Mouse (Mus musculus): Measurements from ENCODE around the gene Ccdc162.

Gene Ccdc162

GRCm38 (mm10) chr10:41635276-41636033 is 81.0 kb downstream of the Ccdc162 start:
- no peak for DNase-seq (ENCODE audit: low spot score)

- DNase-seq (ENCODE audit: low spot score): no peak
Measured at GRCm38 (mm10) chr10:41633801-41634200, 82.6 kb downstream of the Ccdc162 start.

- no peak for DNase-seq (ENCODE audit: low spot score)
Measured at GRCm38 (mm10) chr10:41632062-41632461, 84.4 kb downstream of the Ccdc162 start.

- no peak for DNase-seq (ENCODE audit: low spot score)
Measured at GRCm38 (mm10) chr10:41626996-41627395, 89.4 kb downstream of the Ccdc162 start.

- DNase-seq (ENCODE audit: low spot score): no peak
Measured at GRCm38 (mm10) chr10:41619988-41620387, 96.4 kb downstream of the Ccdc162 start.

- DNase-seq (ENCODE audit: low spot score): no peak
Measured at GRCm38 (mm10) chr10:41615487-41615886, 100.9 kb downstream of the Ccdc162 start.

GRCm38 (mm10) chr10:41611941-41612340 is 104.5 kb downstream of the Ccdc162 start:
- no peak for DNase-seq (ENCODE audit: low spot score)

- no peak for DNase-seq (ENCODE audit: low spot score)
Measured at GRCm38 (mm10) chr10:41609475-41609874, 107.0 kb downstream of the Ccdc162 start.

GRCm38 (mm10) chr10:41608485-41608884 is 107.9 kb downstream of the Ccdc162 start:
- DNase-seq (ENCODE audit: low spot score): no peak

- DNase-seq (ENCODE audit: low spot score): no peak
Measured at GRCm38 (mm10) chr10:41602667-41603066, 113.8 kb downstream of the Ccdc162 start.

GRCm38 (mm10) chr10:41601898-41602545 is 114.4 kb downstream of the Ccdc162 start:
- no peak for DNase-seq (ENCODE audit: low spot score)

- no peak for DNase-seq (ENCODE audit: low spot score)
Measured at GRCm38 (mm10) chr10:41601302-41601701, 115.1 kb downstream of the Ccdc162 start.

GRCm38 (mm10) chr10:41599051-41599450 is 117.4 kb downstream of the Ccdc162 start:
- no peak for DNase-seq (ENCODE audit: low spot score)

GRCm38 (mm10) chr10:41598221-41598620 is 118.2 kb downstream of the Ccdc162 start:
- DNase-seq (ENCODE audit: low spot score): no peak

GRCm38 (mm10) chr10:41595550-41595949 is 120.9 kb downstream of the Ccdc162 start:
- no peak for DNase-seq (ENCODE audit: low spot score)

GRCm38 (mm10) chr10:41594957-41595356 is 121.5 kb downstream of the Ccdc162 start:
- no peak for DNase-seq (ENCODE audit: low spot score)

GRCm38 (mm10) chr10:41594433-41594832 is 122.0 kb downstream of the Ccdc162 start:
- no peak for DNase-seq (ENCODE audit: low spot score)

- DNase-seq (ENCODE audit: low spot score): peak; percentile 36
Measured at GRCm38 (mm10) chr10:41588616-41589015, 127.8 kb downstream of the Ccdc162 start.

- peak; percentile 74 for DNase-seq (ENCODE audit: low spot score)
Measured at GRCm38 (mm10) chr10:41586947-41587852, 129.2 kb downstream of the Ccdc162 start.

GRCm38 (mm10) chr10:41583383-41583782 is 133.1 kb downstream of the Ccdc162 start:
- no peak for DNase-seq (ENCODE audit: low spot score)

GRCm38 (mm10) chr10:41582901-41583361 is 133.5 kb downstream of the Ccdc162 start:
- peak; percentile 30 for DNase-seq (ENCODE audit: low spot score)

GRCm38 (mm10) chr10:41580441-41580840 is 136.0 kb downstream of the Ccdc162 start:
- no peak for DNase-seq (ENCODE audit: low spot score)

All from MN1 (cell line).